Mouse (Mus musculus) ES-E14 (cell line): ENCODE data around the gene Appbp2.

Experiments
- CHD2 ChIP-seq: IDR thresholded peaks from 2 replicates; pipeline ENCODE4 v1.6.1; 2014; ENCODE audit warnings: mild to moderate bottlenecking, low read depth, low read length, inconsistent platforms
- ZC3H11A ChIP-seq: IDR thresholded peaks from 2 replicates; pipeline ENCODE4 v1.6.1; 2012; ENCODE audit warnings: low read depth, mild to moderate bottlenecking, inconsistent platforms, low read length, borderline replicate concordance

- TF ChIP-seq CHD2 (no peak), ZC3H11A (no peak)
Measured at GRCm38 (mm10) chr11:85264635-85265034, 29.7 kb upstream of the Appbp2 start.
